In the genomic region with DNA sequence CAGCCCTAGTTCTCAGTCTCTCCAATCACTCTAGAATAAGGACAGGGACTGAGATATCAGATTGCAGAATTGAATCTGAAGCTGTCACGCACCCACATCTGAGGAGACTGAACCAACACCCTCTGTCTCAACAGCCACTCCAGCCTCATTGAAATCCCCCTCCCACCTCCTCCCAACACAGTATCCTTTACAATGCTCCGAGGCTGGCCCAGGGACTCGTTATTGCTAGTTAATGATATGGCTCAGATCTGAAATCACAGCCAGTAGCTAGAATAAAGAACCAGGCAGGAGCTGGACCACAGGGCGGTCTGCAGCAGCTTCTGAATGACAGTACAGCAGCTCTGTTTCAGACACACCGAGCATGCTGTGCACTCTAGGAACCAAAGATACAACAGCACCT, we compare ENCODE assay signal across 21 mouse cellular contexts.
"Had no signal": no experiment of that assay in that cellular context is flagged by ENCODE, and none has a peak within 500 bp of the region (broad histone marks: within the 10 kb centered on the region; RNA-seq: fewer than 3 reads in every experiment).

No protein-coding gene starts in this region.

- H3K27me3 ChIP-seq: limb, embryonic 15.5 days; neural tube, embryonic 12.5 days; stomach, embryonic 15.5 days had no signal

- H3K9ac ChIP-seq: limb, embryonic 12.5 days; limb, embryonic 15.5 days; liver, embryonic 14.5 days; lung, embryonic 15.5 days; neural tube, embryonic 12.5 days; stomach, embryonic 15.5 days had no signal

- H3K36me3 ChIP-seq: limb, embryonic 12.5 days; limb, embryonic 15.5 days; lung, embryonic 15.5 days; neural tube, embryonic 12.5 days; stomach, embryonic 15.5 days had no signal

- H3K4me1 ChIP-seq: megakaryocyte, embryonic 14.5 days had no signal

- DNase-seq: kidney, adult 11 months; kidney, adult 9 months; kidney, postnatal 14 days; kidney, postnatal 4 days; left cerebral cortex, postnatal 4 days; lung, adult 18-20 months; lung, postnatal 10 days; lung, postnatal 36 days; retina, postnatal 1 day; right cerebral cortex, postnatal 25 days; spleen, adult 18-20 months; thymus, postnatal 36 days had no signal

- H3K4me2 ChIP-seq: limb, embryonic 12.5 days; limb, embryonic 15.5 days; liver, embryonic 11.5 days; lung, embryonic 15.5 days; neural tube, embryonic 12.5 days; stomach, embryonic 15.5 days had no signal

- ATAC-seq: midbrain, embryonic 16.5 days had no signal

- H3K27ac ChIP-seq: limb, embryonic 12.5 days; limb, embryonic 15.5 days; liver, embryonic 14.5 days; lung, embryonic 15.5 days; neural tube, embryonic 12.5 days; stomach, embryonic 15.5 days had no signal

- H3K9me3 ChIP-seq: limb, embryonic 12.5 days; limb, embryonic 15.5 days; lung, embryonic 15.5 days; megakaryocyte, embryonic 14.5 days; neural tube, embryonic 12.5 days; stomach, embryonic 15.5 days had no signal

- H3K4me3 ChIP-seq: limb, embryonic 12.5 days; limb, embryonic 15.5 days; lung, embryonic 15.5 days; megakaryocyte, embryonic 14.5 days; neural tube, embryonic 12.5 days; stomach, embryonic 15.5 days had no signal
